In genomic region chr7:68223356-68223808, GRCm38 (mm10) we compare ENCODE assay signal across 8 mouse cellular contexts. TPM values are rescaled to one million over a fixed set of nuclear protein-coding genes. Genes with fewer than 3 reads are reported as not detected.
A peak's percentile ranks its signal among the peaks of the same experiment; 100 is the strongest.
DNase-seq lines count a peak whose midpoint lies in the region; ATAC-seq and TF ChIP-seq lines count a peak whose summit lies in the region.

No protein-coding gene starts in this region.

- WGBS in intestine, embryonic 14.5 days, result 59% methylated on average over 13 of the region's 13 CpGs
- WGBS in intestine, postnatal 0 days, result 58% methylated on average over 13 of the region's 13 CpGs
- WGBS in forebrain, embryonic 13.5 days, result 64% methylated on average over 13 of the region's 13 CpGs
- WGBS in hindbrain, embryonic 13.5 days, result 52% methylated on average over 13 of the region's 13 CpGs
- 45% methylated on average over 13 of the region's 13 CpGs for WGBS in lung, embryonic 16.5 days

- 0 out of 2 replicates have a peak, but pooled peaks cover 4% of the 10 kb centered on the region for H3K4me1 ChIP-seq in intestine, embryonic 14.5 days (replicated peaks; ENCODE audit: control insufficient read depth, insufficient read depth, low read length)
- no peaks in the 10 kb centered on the region for H3K4me1 ChIP-seq in intestine, postnatal 0 days (replicated peaks; ENCODE audit: control insufficient read depth, insufficient read depth, low read length)
- peaks cover 23% of the 10 kb centered on the region for H3K4me1 ChIP-seq in forebrain, embryonic 13.5 days
- peaks cover 22% of the 10 kb centered on the region for H3K4me1 ChIP-seq in hindbrain, embryonic 13.5 days (replicated peaks)
- H3K4me1 ChIP-seq in lung, embryonic 16.5 days (replicated peaks; ENCODE audit: control insufficient read depth, insufficient read depth, low read length), result peaks cover 4% of the 10 kb centered on the region; the same call in 1 of the 2 replicates

- H3K4me3 ChIP-seq in intestine, embryonic 14.5 days (ENCODE audit: low read depth, low read length), result no peak overlapping the region
- no peak overlapping the region for H3K4me3 ChIP-seq in intestine, postnatal 0 days (ENCODE audit: low read depth, low read length)
- no peak overlapping the region for H3K4me3 ChIP-seq in forebrain, embryonic 13.5 days
- H3K4me3 ChIP-seq in hindbrain, embryonic 13.5 days, result no peak overlapping the region
- H3K4me3 ChIP-seq in lung, embryonic 16.5 days (ENCODE audit: low read length), result no peak overlapping the region

- peaks cover 51% of the 10 kb centered on the region for H3K36me3 ChIP-seq in intestine, embryonic 14.5 days (ENCODE audit: control insufficient read depth, insufficient read depth, low read length)
- H3K36me3 ChIP-seq in intestine, postnatal 0 days (ENCODE audit: control insufficient read depth, insufficient read depth), result peaks cover 35% of the 10 kb centered on the region; the same call in 1 of the 2 replicates
- H3K36me3 ChIP-seq in forebrain, embryonic 13.5 days (ENCODE audit: poor library complexity, severe bottlenecking), result peaks cover 73% of the 10 kb centered on the region
- peaks cover 76% of the 10 kb centered on the region for H3K36me3 ChIP-seq in hindbrain, embryonic 13.5 days
- peaks cover 30% of the 10 kb centered on the region for H3K36me3 ChIP-seq in lung, embryonic 16.5 days (ENCODE audit: control insufficient read depth, insufficient read depth, low read length)

- DNase-seq in intestine, embryonic 14.5 days (ENCODE audit: low spot score), result no peak
- DNase-seq in frontal cortex, postnatal 36 days (ENCODE audit: low spot score in 2 of 2), result no peak
- DNase-seq in c-Kit-positive CD71-positive TER-119-positive erythroid progenitor cells, embryonic 14.5 days (ENCODE audit: low spot score), result no peak

- TF ChIP-seq CTCF in intestine, postnatal 0 days (IDR thresholded peaks at IDR 0.05; ENCODE audit: low read depth), result no peak

- no peak overlapping the region for H3K4me2 ChIP-seq in intestine, embryonic 14.5 days (ENCODE audit: low read length)
- no peak overlapping the region for H3K4me2 ChIP-seq in intestine, postnatal 0 days (replicated peaks; ENCODE audit: low read depth)
- no peak overlapping the region for H3K4me2 ChIP-seq in forebrain, embryonic 13.5 days
- H3K4me2 ChIP-seq in hindbrain, embryonic 13.5 days, result no peak overlapping the region
- H3K4me2 ChIP-seq in lung, embryonic 16.5 days (ENCODE audit: low read depth, low read length), result no peak overlapping the region

- H3K9me3 ChIP-seq in intestine, embryonic 14.5 days (ENCODE audit: control insufficient read depth, low read length), result no peaks in the 10 kb centered on the region
- H3K9me3 ChIP-seq in intestine, postnatal 0 days (ENCODE audit: control insufficient read depth), result no peaks in the 10 kb centered on the region
- no peaks in the 10 kb centered on the region for H3K9me3 ChIP-seq in forebrain, embryonic 13.5 days (replicated peaks)
- H3K9me3 ChIP-seq in hindbrain, embryonic 13.5 days, result no peaks in the 10 kb centered on the region
- H3K9me3 ChIP-seq in lung, embryonic 16.5 days (ENCODE audit: control insufficient read depth, low read length), result no peaks in the 10 kb centered on the region

- no peaks in the 10 kb centered on the region for H3K27me3 ChIP-seq in intestine, embryonic 14.5 days (replicated peaks; ENCODE audit: control insufficient read depth, insufficient read depth, low read length)
- no peaks in the 10 kb centered on the region for H3K27me3 ChIP-seq in intestine, postnatal 0 days (replicated peaks; ENCODE audit: control insufficient read depth, insufficient read depth, low read length)
- H3K27me3 ChIP-seq in forebrain, embryonic 13.5 days, result no peaks in the 10 kb centered on the region
- H3K27me3 ChIP-seq in hindbrain, embryonic 13.5 days, result no peaks in the 10 kb centered on the region
- no peaks in the 10 kb centered on the region for H3K27me3 ChIP-seq in lung, embryonic 16.5 days (ENCODE audit: control insufficient read depth, insufficient read depth, low read depth, low read length)

- H3K27ac ChIP-seq in intestine, embryonic 14.5 days (ENCODE audit: low read depth), result peak overlapping the region; percentile 55
- H3K27ac ChIP-seq in intestine, postnatal 0 days (ENCODE audit: low read depth, low read length), result no peak overlapping the region
- H3K27ac ChIP-seq in forebrain, embryonic 13.5 days, result peak overlapping the region; percentile 64
- peak overlapping the region; percentile 87 for H3K27ac ChIP-seq in hindbrain, embryonic 13.5 days
- no peak overlapping the region; the same call in 1 of the 2 replicates for H3K27ac ChIP-seq in lung, embryonic 16.5 days (ENCODE audit: low read length)

- 0 out of 2 replicates have a peak, but pooled peaks have one; percentile 40 for ATAC-seq in intestine, embryonic 14.5 days (replicated peaks; ENCODE audit: low FRiP score, low TSS enrichment, low read depth)
- ATAC-seq in intestine, postnatal 0 days, result no peak
- ATAC-seq in forebrain, embryonic 13.5 days, result no peak
- peak; percentile 68 for ATAC-seq in hindbrain, embryonic 13.5 days (ENCODE audit: low FRiP score)
- peak; percentile 65 for ATAC-seq in lung, embryonic 16.5 days (ENCODE audit: low read depth)
- ATAC-seq in megakaryocyte, adult 5-6 weeks (ENCODE audit: poor library complexity, severe bottlenecking), result no peak

- H3K9ac ChIP-seq in intestine, embryonic 14.5 days (ENCODE audit: low read length), result no peak overlapping the region
- H3K9ac ChIP-seq in intestine, postnatal 0 days (ENCODE audit: low read depth, low read length), result no peak overlapping the region
- no peak overlapping the region for H3K9ac ChIP-seq in forebrain, embryonic 13.5 days
- H3K9ac ChIP-seq in hindbrain, embryonic 13.5 days, result peak overlapping the region; percentile 49; the same call in 1 of the 2 replicates
- no peak overlapping the region for H3K9ac ChIP-seq in lung, embryonic 16.5 days (ENCODE audit: low read length)

RNA-seq across cellular contexts. Expression of gene Pgpep1l, which starts 40.7 kb away (rescaled TPM):
- not detected in 2 replicates for polyA plus RNA-seq in intestine, embryonic 14.5 days (2014; fragmentation: Nextera tagmentation; extraction: Ambion mirVana)
- not detected in 2 replicates for polyA plus RNA-seq in intestine, postnatal 0 days (2015; fragmentation: Nextera tagmentation; extraction: Ambion mirVana)
- not detected in 2 replicates for polyA plus RNA-seq in forebrain, embryonic 13.5 days (2015; fragmentation: Nextera tagmentation; extraction: Ambion mirVana)
- not detected in 2 replicates for polyA plus RNA-seq in hindbrain, embryonic 13.5 days (2015; fragmentation: Nextera tagmentation; extraction: Ambion mirVana)
- polyA plus RNA-seq in lung, embryonic 16.5 days (2015; fragmentation: Nextera tagmentation; extraction: Ambion mirVana), result not detected in 2 replicates
- total RNA-seq in megakaryocyte, adult 5-6 weeks (2015), result not detected in 2 replicates
- total RNA-seq in megakaryocyte, adult 5-6 weeks (2017), result not detected in 2 replicates

RNA-seq across cellular contexts. Expression of gene Fam169b, which starts 50.3 kb away (rescaled TPM):
- 0.12 and 0.43 TPM in 2 replicates for polyA plus RNA-seq in intestine, embryonic 14.5 days (2014; fragmentation: Nextera tagmentation; extraction: Ambion mirVana)
- 0.18 and 0.35 TPM in 2 replicates for polyA plus RNA-seq in intestine, postnatal 0 days (2015; fragmentation: Nextera tagmentation; extraction: Ambion mirVana)
- polyA plus RNA-seq in forebrain, embryonic 13.5 days (2015; fragmentation: Nextera tagmentation; extraction: Ambion mirVana), result not detected in 2 replicates
- 0.14 TPM in 1 of 2 replicates, not detected in the other for polyA plus RNA-seq in hindbrain, embryonic 13.5 days (2015; fragmentation: Nextera tagmentation; extraction: Ambion mirVana)
- polyA plus RNA-seq in lung, embryonic 16.5 days (2015; fragmentation: Nextera tagmentation; extraction: Ambion mirVana), result 1.8 and 4.6 TPM in 2 replicates
- 0.18 and 0.98 TPM in 2 replicates for total RNA-seq in megakaryocyte, adult 5-6 weeks (2015)
- total RNA-seq in megakaryocyte, adult 5-6 weeks (2017), result 0.04 and 0.61 TPM in 2 replicates

Comparison
In these comparisons a context has a peak if more than half of its experiments do, and no peak if none do; other contexts are left out.
1. ATAC-seq: peak in intestine, embryonic 14.5 days (single experiment), hindbrain, embryonic 13.5 days (single experiment) and lung, embryonic 16.5 days (single experiment); none in intestine, postnatal 0 days (single experiment), forebrain, embryonic 13.5 days (single experiment) and megakaryocyte, adult 5-6 weeks (single experiment).
2. H3K27ac ChIP-seq: peak in intestine, embryonic 14.5 days (single experiment), forebrain, embryonic 13.5 days (single experiment) and hindbrain, embryonic 13.5 days (single experiment); none in intestine, postnatal 0 days (single experiment) and lung, embryonic 16.5 days (single experiment).